Mouse (Mus musculus) cortical plate, adult 2 months (tissue): Measurements from ENCODE around the gene Slc43a2.

Source experiments
- CTCF ChIP-seq: fragments of 200-500 bp; IDR thresholded peaks from 2 replicates; pipeline ENCODE4 v1.5.1; 2011; ENCODE audit warnings: mild to moderate bottlenecking, control low read depth, low read length; ENCODE audit not compliant: insufficient read depth; ENCODE audit errors: extremely low read depth
- POLR2A ChIP-seq: fragments of 200-500 bp; IDR thresholded peaks from 2 replicates; pipeline ENCODE4 v1.6.1; 2011; ENCODE audit warnings: mild to moderate bottlenecking, low read length, control low read depth; ENCODE audit not compliant: insufficient read depth; ENCODE audit errors: extremely low read depth

GRCm38 (mm10) chr11:75619133-75619532 is 87.6 kb downstream of the Slc43a2 start:
- TF ChIP-seq CTCF (peak; percentile 32; the same call in 1 of the 2 replicates), POLR2A (no peak)
